Mouse (Mus musculus): Measurements from ENCODE around the gene Fbxl18.
A peak's percentile ranks its signal among the peaks of the same experiment; 100 is the strongest.
"Not testable (repeated sequence)": the region's sequence is repeated elsewhere in the genome, so short reads cannot be mapped to it uniquely, and the experiment has no call there.

The Fbxl18 gene

DNA sequence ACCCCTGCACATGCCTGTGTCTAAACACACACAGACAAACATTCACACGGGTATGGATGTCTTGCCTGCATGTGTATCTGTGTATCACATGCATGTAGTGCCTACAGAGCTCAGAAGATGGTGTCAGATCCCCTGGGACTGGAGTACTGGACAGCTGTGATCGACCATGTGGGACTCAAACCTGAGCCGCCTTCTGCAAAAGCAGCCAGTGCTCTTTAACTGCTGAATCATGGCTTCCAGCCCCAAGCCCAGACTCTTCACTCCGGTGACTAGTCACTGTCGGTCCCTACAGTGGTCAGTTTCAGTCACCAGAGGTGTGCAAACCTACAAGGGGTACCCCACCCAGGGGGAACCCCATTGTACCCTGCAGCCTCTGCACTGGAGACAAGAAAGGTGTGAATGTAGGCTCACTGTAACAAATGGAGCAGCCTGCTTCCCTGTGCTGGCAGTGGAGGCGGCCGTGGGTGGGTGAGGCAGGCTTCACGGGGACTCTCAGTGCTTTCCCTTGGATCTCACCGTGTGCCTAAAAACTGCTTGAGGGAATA lies 3.9 kb upstream of the Fbxl18 start:
- DNase-seq = no peak

DNA sequence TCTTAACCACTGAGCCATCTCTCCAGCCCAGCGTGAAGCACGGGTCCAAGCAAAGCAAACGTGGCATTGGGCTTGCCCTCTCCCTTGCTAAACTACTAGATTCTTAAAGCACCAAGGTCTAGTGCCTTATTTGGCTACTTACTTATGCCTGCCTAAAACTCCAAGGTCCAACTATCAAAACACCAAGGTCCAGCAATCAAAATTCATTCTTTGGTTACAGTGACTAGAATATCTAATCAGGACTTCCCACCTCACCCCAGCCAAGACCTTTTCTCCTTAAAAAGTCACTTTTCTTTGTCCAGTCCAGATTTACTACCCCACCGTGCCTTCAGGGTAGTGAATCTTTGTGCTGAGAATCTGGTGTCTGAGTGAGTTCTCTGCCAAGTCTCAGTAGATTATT lies 3.1 kb upstream of the Fbxl18 start:
- DNase-seq = no peak

DNA sequence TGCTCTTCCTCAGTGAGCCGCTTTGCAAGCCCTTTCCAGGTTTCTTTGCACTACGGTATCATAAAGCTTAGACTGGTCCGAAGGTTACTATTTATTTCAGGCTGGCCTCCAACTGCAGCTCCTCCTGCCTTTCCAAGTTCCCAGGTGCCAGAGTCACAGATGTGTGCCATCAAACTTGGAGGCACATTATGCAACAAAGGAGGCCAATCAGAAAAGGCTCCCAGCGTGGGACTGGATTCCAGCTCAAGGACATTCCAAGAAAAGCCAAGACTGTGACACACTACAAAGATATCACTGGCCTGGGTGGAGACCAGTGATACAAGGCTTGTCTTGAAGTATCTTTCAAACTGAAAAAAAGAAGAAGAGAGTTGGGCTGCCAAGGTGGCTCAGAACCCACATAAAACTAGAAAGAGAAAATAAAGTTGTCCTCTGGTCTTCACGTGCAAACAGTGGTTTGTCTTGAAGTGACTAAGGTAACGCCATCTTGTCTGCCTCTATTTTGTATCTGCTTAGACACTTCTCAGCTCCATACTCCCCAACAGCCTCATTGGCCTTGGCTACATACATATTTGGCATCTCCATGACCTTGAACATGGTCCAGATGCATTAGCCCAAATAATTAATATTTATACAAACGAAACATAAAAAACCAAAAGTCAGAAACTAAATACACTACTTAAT lies 2.5 kb upstream of the Fbxl18 start:
- no peak for DNase-seq

DNA sequence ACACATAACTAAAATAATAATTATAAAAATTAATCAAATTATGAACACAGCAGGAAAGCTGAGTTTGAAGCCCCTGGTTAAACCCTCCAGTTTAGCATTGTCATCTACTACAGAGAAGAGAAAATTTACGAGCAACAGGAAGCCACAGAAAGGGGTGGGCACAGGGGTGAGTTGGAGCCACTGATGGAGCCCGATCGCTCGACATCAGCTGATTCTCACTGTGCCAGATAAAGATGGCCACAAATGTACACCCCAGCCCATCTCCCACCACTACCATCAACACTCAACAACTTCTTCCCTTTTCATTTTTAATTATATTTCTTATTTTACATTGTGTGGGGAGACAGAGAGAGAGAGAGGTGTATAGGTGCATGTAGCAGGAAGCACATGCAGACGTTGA lies 1.5 kb upstream of the Fbxl18 start:
- no peak for DNase-seq

DNA sequence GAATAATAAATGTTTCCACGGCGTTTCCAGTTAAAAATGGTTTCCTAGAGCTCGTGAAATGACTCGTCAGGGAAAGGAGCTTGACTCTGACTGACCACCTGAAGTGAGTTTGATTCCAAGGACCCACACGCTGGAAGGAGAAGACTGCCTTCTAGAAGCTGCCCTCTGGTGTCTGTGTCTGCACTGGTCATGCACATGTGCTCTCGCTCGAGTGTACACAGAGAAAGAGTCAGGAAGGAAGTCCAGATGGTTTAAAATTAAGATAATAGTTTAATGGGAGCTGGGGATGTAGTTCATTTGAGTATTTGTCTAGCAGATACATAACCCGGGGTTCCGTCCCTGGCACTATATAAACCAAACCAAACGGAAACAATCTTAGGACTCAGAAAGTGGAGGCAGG lies 971 bp upstream of the Fbxl18 start:
- no peak for DNase-seq

DNA sequence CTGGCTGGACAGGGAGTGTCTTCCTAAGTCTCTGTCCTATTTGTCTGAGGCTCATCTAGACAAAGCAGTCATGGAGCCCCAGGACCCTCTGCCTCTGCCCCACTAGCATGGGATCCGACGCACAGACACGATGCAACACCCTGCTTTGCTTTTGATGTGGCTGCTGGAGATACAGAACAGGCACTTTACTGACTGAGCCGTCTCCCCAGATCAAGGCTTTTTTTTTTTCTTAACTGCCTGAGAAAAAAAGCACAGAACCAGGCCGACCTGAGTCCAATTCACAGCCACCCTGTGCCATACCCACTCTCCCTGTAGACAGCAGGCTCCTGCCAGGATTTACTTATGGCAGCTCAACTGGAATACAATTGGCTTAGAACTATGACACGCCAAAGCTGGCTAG lies 3.8 kb downstream of the Fbxl18 start:
- no peak for DNase-seq

DNA sequence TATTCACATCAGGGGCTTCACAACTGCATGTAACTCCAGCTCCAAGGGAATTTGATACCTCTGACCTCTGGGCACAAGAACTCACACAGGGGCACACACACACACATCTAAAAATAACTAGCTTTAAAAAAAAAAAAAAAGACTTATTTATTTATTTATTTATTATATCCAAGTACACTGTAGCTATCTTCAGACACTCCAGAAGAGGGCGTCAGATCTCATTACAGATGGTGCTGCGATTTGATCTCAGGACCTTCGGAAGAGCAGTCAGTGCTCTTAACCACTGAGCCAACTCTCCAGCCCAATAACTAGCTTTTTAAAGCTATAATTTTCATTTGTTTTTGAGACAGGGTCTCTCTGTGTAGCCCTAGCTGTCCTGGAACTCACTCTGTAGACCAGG lies 7.7 kb downstream of the Fbxl18 start:
- not testable (repeated sequence) for DNase-seq

DNA sequence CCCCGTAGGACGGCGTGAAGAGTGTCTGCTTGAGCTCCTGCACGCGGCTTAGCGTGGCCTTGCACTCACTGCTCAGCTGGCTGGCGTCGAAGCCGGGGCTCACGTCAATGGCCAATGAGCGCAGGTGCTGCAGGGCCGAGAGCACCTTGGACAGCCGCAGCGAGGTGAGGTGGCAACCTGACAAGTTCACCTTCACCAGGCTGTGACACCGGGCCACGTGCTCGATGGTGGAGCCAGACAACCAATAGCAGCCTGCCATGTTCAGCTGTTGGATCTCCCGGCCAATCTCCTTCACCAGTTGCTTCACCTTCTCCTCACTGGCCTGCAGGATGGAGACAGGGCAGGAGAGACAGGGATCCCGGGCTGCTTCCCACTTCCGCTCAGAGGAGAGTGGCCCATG lies 8.5 kb downstream of the Fbxl18 start:
- DNase-seq = no peak

DNA sequence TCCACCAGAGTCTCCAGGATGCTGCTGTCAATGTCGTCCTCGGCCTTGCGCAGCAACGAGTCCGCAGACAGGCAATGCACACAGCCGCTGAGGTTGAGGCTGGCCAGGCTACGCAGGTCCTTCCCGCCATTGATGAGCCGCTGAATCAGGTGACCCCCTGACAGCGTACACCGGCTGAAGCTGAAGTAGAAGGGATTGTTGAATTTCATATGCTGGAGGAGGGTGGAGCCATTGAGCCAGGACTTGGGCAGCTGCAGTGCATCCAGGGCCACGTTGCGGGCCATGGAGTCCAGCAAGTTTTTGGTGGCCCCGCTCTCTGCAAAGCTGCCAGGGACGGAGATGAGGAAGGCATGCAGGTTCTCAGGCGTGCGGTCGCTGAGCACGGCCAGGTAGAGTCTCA lies 9.0 kb downstream of the Fbxl18 start:
- no peak for DNase-seq

DNA sequence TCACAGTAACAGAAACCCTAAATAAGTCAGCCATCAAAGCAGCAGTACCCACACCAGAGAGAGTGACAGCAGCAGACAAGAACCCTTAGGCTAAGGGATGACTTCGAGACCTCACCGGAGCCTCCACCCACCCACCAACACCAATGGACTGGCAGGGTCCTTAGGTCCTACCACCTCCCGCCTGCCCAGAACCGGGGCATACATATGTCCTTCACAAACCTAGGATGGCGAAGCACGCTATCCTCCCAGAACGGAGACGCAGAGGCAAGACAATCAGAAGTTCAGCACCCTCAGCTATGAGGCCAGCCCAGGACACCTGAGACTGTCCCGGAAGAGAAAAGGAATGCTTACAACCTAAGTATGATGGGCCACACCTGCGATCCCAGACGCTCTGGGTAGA lies 12.8 kb downstream of the Fbxl18 start:
- no peak for DNase-seq

DNA sequence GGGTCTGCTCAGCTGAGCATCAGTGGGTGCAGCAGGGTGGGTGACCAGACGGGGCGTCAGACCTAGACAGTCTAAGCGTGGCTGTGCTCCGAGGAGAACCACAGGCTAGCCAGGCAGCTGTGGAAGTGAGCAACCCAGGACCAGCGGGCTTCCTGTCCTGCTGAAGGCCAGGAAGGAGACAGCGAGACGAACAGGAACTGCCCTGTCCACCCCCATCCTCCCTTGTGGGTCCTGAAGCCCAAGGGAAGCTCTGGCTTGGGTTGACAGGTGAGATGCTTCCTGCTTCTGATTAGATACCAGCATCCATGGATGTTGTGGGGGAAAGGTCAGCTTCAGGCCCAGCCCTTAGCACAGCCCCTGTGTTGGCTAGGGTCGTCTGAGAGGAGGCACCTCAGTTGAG lies 13.3 kb downstream of the Fbxl18 start:
- DNase-seq = peak; percentile 33

DNA sequence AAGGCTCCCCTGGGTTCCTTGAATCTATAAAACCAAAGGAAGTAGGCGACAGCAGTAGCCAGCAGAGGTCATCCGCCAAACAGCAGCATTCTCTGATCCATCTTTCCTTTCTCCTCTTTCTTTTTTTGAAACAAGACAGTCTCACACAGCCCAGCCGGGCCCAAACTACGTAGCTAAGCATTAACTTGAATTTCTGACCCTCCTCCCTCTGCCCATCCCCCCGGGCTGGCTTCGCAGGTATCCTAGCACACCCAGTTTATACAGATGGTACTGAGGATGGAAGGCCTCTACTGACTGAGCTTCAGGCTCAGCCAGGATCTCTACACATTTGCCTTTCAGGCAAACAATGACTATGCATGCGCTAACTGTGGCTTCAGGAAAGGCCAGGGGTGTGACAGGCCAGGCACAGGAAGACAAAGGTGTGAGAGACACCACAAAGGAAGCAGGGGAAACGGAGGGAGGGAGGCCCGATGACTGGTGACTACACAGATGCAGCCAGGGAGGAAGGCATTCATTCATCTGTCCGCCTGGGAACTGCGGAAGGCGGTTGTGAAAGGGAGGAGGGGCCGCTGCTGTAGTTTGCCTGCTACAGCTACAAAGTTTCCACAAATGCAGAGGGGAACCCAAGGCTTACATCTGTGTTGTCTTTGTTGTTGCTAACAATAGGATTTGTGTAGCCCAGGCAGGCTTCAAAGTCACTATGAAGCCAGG lies 14.3 kb downstream of the Fbxl18 start:
- DNase-seq = peak; percentile 48

DNA sequence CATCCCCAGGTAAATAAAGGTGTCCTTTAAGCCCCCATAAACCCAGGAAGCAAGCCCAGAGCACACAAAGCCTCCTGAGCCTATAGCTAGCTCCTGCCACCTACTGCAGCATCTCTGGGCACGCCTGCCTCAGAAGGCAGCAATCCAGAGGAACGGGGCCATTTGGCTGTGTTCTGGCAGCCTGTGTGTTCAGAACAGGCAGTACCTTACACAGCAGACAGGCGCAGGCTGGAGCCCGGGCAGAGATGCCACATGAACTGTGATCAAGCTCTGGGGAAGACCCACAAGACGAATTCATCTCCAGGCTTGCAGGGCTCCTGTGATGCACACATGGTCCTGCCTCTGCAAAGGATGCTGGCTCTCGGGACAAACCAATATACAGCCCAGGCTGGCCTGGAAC lies 15.0 kb downstream of the Fbxl18 start:
- no peak for DNase-seq

DNA sequence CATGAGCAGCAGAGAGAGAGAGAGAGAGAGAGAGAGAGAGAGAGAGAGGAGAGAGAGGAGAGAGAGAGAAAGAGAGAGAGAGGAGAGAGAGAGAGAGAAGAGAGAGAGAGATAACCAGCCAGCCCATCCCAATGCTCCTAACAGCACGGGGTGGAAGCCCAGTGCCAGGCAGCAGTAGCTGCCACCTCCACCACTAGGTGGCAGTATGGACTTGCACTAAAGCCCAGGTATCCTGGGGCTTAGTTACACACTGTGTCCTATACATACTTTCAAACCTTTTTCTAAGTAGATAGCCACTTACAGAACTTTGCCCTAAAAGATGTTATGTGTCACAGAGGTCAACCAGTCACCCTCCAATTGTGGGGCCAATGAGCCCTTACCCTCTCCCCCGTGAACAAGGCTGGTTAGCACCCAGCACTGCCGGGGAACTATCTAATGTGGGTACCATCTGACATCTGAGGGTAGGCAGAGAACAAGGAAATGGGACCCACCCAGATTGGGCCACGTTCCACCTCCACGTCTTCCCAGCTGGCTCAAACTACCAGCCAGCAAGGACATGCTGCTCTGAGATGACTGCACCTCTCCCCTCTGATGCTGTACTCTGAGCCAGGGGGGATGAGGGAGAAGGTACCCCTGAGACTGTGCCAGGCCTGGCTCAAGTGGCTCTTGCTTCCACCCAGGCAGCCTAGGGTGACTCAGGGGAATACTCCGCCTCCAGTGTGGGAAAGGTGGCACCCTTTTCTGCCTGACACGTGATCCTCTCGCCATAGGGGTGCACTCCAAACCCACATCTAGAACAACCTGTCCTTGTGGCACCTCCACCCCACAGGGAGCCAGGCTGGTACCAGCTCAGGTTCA lies 15.7 kb downstream of the Fbxl18 start:
- DNase-seq = peak; percentile 79

DNA sequence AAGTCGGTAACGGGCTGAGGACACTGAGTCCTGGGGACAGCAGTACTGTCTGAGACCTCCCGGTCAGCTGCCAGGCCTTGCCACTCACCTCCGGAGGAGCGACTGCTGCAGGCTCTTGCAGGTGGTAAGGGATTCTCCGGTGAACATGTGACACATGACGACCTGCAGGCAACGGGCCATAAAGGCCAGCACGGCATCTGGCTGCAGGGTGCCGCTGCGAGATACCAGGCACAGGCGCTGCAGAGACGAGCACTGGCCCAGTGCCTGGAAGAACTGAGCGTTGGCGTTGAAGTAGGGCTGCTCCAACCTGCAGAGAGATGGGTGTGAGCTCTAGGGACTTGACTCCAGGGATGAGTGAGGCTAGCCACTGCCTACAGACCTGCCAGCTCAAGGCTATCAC lies 16.7 kb downstream of the Fbxl18 start:
- DNase-seq = no peak

DNA sequence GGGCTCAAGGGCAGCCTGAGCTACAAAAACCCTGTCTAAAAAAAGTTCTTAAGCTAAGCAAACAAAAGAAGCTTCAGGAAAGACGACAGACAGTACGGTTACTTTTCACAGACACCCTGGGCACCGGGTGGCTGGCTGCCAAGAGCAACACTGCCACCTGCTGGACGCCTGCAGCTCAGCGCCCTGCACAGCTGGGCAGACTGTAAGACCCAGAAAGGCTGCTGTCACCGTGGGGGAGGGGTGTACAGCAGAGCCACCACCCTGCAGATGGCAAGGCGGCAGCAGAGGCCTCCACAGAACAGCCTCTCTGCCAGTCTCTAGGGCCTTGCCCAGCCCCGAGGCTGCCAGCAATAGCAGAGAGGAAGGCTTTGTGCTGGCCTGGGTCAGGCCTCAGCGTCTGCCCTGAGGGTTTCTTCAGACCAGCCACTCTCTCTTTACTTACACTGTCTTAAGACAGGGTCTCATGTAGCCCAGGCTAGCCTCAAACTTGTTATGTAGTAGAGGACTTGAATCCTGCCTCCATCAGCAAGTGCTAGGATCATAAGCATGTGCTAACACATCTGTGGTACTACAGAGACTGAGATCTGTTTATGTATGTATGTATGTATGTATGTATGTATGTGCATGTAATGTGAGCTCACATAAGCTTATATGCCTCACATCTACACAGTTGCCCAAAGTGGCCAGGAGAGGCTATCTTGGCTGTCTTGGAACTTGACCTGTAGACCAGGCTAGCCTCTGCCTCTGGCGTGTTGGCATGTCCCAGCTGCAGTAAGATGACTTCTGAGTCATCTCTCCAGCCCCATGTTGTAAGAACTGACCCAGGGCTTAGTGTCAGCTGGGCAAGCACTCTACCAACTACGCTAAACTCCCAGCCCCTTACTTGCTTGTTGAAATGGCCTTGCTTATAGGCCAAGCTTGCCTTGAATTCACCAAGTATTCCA lies 17.6 kb downstream of the Fbxl18 start:
- peak; percentile 83 for DNase-seq

DNA sequence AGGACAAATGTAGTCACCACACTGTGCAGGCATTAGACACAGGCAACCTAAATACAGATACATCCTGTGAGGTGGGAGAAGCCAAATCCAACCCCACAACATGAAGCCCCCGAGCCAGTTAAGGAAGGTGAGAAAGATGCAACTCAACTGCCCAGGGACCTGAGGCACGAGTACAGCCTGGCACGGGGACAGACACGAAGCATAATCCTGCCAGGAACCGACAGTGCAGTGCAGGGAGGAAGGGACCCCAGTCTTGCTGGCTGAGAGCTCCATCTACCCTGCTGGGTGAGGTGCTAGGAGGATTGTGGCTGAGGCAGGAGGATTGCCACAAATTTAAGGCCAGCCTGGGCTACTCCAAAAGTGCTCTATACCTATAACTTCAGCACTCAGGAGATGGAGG lies 18.3 kb downstream of the Fbxl18 start:
- DNase-seq = no peak

DNA sequence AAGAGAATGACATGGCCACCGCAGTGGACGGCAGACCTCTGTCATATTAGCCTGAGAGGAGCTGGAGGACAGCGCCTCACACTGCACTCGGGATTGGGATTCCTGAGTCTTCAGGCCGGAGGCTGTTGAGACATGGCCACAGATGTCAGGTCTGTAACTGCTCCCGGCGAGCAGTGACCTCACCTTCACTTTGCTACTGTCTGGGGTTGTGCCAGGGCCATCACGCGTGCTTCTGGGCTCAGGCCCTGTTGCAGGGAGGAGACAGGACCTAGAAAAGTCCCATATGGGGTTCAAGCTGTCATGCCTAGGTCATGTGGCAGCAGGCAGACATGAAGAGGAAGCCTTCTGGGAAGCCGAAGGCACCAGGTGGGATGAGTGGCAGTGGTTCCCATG lies 19.7 kb downstream of the Fbxl18 start:
- DNase-seq = no peak

DNA sequence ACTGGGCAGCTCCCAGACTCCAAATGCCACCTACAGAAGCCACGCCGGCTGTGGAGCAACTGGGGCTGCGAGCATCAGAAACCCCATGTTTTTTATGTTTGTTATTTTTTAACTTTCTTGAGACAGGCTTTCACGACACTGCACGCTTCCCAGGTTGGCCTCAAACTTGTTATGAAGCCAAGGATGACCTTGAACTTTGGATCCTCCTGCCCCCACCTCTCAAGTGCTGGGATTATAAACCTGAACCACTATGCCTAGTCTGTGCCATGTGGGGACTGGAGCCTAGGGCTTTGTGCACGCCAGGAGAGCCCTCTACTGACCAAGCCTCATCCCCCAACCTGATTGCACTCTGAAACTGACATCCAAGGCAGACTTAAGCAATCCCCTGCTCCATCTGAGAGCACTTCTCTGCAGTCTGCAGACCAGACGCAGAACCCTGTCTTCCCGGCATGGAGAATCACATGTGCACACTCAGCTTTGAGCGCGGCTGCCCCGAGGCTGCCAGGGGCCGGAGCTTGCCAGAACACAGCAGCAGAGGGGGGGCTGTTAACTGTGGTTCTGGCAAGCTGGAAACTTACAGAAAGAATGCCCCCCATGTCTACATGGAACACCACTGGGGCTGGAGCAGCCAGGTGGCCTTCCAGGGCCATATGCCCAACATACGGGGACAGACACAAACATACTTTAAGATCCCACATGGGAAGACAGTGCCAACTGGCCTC lies 20.3 kb downstream of the Fbxl18 start:
- DNase-seq = no peak

DNA sequence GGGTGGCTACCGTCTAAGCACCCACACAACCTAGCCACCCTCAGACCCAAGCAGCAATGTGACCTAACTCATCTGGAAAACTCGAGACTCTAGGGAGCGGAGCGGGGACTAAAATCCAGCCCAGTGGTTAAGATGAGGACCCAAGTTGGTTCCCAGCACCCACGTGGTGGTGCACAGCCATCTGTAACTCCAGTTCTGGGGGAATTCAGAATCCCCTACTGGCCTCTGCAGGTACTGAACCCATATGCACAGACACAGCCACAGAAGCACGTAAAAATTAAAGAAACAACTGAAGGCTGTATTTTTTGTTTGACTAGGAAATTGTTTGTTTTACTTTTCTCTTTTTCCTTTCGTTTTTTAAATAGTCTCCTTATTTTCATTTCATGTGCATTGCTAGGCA lies 21.5 kb downstream of the Fbxl18 start:
- DNase-seq = no peak

DNA sequence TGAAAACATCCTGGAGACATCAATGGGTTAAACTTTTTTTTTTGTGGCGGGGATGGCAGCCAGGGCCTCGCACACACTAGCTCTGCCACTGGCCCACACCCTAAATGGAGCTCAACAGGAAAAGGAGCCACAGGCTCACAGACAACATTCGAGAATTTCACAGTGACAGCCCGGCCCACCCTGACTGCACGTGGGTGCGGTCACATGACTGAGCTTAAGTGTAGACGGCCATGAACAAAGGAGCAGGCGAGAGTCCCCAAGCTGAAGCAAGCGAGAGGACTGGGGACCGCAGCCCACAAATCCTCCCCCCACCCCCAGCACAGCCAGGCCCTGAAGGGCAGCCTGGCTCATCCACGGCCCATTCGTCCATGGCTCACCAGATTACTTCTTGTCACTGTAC lies 23.5 kb downstream of the Fbxl18 start:
- DNase-seq = no peak

DNA sequence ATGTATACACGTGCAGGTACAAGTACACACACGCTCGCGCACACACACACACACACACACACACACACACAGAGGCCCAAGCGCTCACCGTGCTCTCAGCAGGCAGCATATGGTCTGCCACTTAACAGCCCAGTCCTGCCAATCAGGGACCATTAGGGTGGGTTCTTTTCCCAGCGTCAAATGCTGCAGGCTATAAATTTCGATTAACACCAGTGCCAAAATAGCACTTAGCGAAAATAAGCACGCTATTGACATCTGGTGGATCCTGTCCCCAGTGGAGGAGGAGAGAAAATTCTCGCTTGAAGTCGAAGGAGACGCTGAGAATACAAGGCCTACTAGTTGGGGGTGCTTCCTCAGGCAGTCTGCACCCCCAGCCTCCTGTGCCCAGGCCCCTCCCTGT lies 25.8 kb downstream of the Fbxl18 start:
- DNase-seq = no peak
